Mouse (Mus musculus) lung, postnatal 0 days (tissue): ENCODE measurements at regions not wholly inside any gene's neighbourhood (a gene's known extent, or its start where the extent isn't known, plus 50 kb on each side); places are given as distances from the start of the nearest gene placed in this dataset.

Experiments used
- ATAC-seq: fragments of 200-750 bp; cut with Nextera tagmentation; 2 replicates; pipeline ENCODE4 v1.8.0; 2017; ENCODE audit warnings: moderate library complexity
- DNase-seq: peaks from one replicate; pipeline ENCODE4 v3.0.0-alpha.2; 2016; ENCODE audit warnings: low spot score
- H3K27ac ChIP-seq: fragments of 300-500 bp; sonication (generic); 2 replicates; pipeline ENCODE4 v1.5.1; 2014; ENCODE audit warnings: antibody characterized with exemption, mild to moderate bottlenecking, low read length, mixed read lengths
- H3K27me3 ChIP-seq: fragments of 300-500 bp; sonication (generic); replicated peaks from 2 replicates; pipeline ENCODE4 v1.6.1; 2014; ENCODE audit warnings: low read length, mixed read lengths; ENCODE audit not compliant: insufficient read depth
- H3K36me3 ChIP-seq: fragments of 300-500 bp; sonication (generic); 2 replicates; pipeline ENCODE4 v1.6.1; 2014; ENCODE audit warnings: low read length, mixed read lengths; ENCODE audit not compliant: insufficient read depth
- H3K4me1 ChIP-seq: fragments of 300-500 bp; sonication (generic); 2 replicates; pipeline ENCODE4 v1.6.1; 2014; ENCODE audit warnings: antibody characterized with exemption, low read depth, low read length, mixed read lengths; ENCODE audit not compliant: insufficient read depth
- H3K4me2 ChIP-seq: fragments of 300-500 bp; sonication (generic); replicated peaks from 2 replicates; pipeline ENCODE4 v1.6.1; 2014; ENCODE audit warnings: low read depth, mild to moderate bottlenecking, low read length, moderate library complexity, mixed read lengths
- H3K4me3 ChIP-seq: fragments of 300-500 bp; sonication (generic); 2 replicates; pipeline ENCODE4 v1.5.1; 2014; ENCODE audit warnings: low read depth, low read length
- H3K9ac ChIP-seq: fragments of 300-500 bp; sonication (generic); replicated peaks from 2 replicates; pipeline ENCODE4 v1.6.1; 2014; ENCODE audit warnings: low read depth, mild to moderate bottlenecking
- H3K9me3 ChIP-seq: fragments of 300-500 bp; sonication (generic); 2 replicates; pipeline ENCODE4 v1.6.1; 2016; ENCODE audit warnings: low read length, mixed read lengths
- CTCF ChIP-seq: IDR thresholded peaks from 2 replicates; pipeline ENCODE4 v1.5.1; 2016; ENCODE audit warnings: antibody characterized with exemption, mild to moderate bottlenecking
- EP300 ChIP-seq: IDR thresholded peaks from 2 replicates; pipeline ENCODE4 v1.6.1; 2016; ENCODE audit warnings: antibody characterized with exemption, mild to moderate bottlenecking, control low read depth
- WGBS: fragments of 180-500 bp; shearing (Covaris S2); extraction: QIAGEN DNeasy Blood & Tissue Kit; methylation state at CpG from one replicate; pipeline ENCODE4 v1.1.7; 2014; 5-methylcytosine and 5-hydroxymethylcytosine counted together

DNA sequence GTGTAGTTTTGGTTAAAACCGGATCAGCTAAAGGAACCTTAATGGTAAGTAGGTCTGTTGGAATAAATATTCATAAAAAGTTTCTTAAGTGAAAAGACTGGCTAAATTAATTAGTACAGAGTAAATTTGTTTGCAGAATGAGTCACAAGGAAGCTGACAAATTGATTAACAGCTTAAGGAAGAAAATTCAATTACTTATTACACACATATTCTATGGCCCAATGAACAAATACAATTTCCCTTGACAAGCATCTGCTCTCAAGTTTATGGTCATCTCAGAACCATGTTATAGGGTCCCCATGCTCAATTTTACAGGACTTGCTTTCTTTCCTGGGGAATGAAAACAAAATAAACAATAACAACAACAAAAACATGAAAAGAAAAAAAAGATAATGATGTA lies 231.4 kb upstream of the Frg1 start:
- TF ChIP-seq EP300 = no peak
- no peak for TF ChIP-seq CTCF
- no peak for DNase-seq
- 89% methylated on average over 1 of the region's 1 CpGs for WGBS

DNA sequence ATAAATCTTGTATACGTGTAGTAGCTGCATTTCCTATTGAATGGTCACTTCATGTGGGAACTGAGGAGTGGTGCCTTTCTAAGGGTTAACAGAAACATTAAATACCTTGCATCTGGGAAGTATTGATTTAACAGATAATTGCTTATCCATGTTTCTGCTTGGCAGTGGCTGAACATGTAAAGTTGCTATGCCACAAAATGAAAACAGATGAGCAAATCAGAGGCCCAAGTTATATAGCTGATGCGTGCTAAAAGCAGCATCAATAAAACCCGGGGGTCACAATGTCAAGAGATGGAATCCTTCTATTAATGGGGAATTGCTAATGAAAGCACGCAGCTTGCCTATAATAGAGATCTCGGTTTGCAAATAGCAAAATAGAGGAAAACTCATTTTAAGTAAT lies 227.8 kb upstream of the Frg1 start:
- H3K4me3 ChIP-seq = no peak overlapping the region
- no peaks in the 10 kb centered on the region for H3K9me3 ChIP-seq
- no peak overlapping the region for H3K27ac ChIP-seq
- no peak overlapping the region for H3K4me2 ChIP-seq
- no peak for ATAC-seq
- no peak overlapping the region for H3K9ac ChIP-seq
- no peaks in the 10 kb centered on the region for H3K4me1 ChIP-seq
- H3K27me3 ChIP-seq = no peaks in the 10 kb centered on the region
- TF ChIP-seq CTCF (no peak), EP300 (no peak)
- H3K36me3 ChIP-seq = no peaks in the 10 kb centered on the region
- DNase-seq = no peak
- 80% methylated on average over 5 of the region's 5 CpGs for WGBS

More for the DNA sequence above, 231.4 kb upstream of the Frg1 start:
- no peak for ATAC-seq
- no peaks in the 10 kb centered on the region for H3K36me3 ChIP-seq
- no peak overlapping the region for H3K4me3 ChIP-seq
- no peak overlapping the region for H3K27ac ChIP-seq
- H3K4me1 ChIP-seq = no peaks in the 10 kb centered on the region
- H3K27me3 ChIP-seq = no peaks in the 10 kb centered on the region
- no peak overlapping the region for H3K4me2 ChIP-seq
- no peaks in the 10 kb centered on the region for H3K9me3 ChIP-seq
- no peak overlapping the region for H3K9ac ChIP-seq

DNA sequence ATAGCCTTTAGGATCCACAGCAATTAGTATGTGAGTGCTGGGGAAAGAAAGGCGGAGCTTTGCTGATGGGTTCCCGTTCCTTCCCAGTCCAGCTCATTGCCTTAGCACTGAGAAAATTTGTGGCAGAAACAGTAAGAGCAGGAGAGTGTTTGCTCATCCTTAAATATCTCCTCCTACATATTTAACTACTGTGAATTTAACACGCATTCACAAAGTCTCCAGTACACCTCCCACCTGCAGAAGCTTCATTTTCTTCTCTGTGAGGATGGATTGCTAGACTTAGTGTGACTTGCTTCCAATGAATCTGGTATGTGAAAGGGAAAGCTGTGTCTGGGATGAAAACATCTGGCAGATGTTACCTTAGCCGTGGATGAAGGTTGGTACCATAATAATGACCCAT lies 207.0 kb upstream of the Frg1 start:
- H3K9ac ChIP-seq = no peak overlapping the region
- 65% methylated on average over 4 of the region's 4 CpGs for WGBS

DNA sequence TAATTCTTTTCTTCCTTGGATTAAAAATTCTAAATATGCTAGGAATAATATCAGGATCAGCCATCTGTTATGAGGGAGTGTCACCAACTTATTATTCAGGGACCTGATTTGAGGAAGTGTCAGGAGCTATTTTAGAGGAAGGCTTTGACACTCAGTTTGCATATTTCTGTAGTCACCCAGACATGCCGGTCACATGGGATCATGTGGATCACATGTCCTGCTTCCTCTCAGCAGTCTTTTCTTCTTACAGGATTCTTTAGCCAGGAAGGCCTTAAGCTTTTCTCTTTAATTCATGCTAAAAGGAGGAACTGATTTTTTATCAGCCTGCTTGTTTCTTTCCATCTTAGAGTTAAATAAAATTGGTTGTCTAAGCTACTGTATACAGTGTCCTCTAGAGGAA lies 183.4 kb upstream of the Frg1 start:
- DNase-seq (no peak), ATAC-seq (no peak)
- Histone ChIP-seq H3K9ac (no peak overlapping the region), H3K4me3 (no peak overlapping the region), H3K4me1 (no peaks in the 10 kb centered on the region), H3K4me2 (no peak overlapping the region), H3K27ac (no peak overlapping the region), H3K36me3 (no peaks in the 10 kb centered on the region), H3K9me3 (no peaks in the 10 kb centered on the region), H3K27me3 (no peaks in the 10 kb centered on the region)
- TF ChIP-seq EP300 (no peak), CTCF (no peak)
- WGBS = 87% methylated on average over 1 of the region's 1 CpGs

More for the DNA sequence above, 207.0 kb upstream of the Frg1 start:
- Histone ChIP-seq H3K4me2 (no peak overlapping the region), H3K4me1 (no peaks in the 10 kb centered on the region), H3K27me3 (no peaks in the 10 kb centered on the region), H3K27ac (no peak overlapping the region), H3K9me3 (no peaks in the 10 kb centered on the region), H3K4me3 (no peak overlapping the region), H3K36me3 (no peaks in the 10 kb centered on the region)
- ATAC-seq = no peak
- no peak for DNase-seq
- TF ChIP-seq EP300 (no peak), CTCF (no peak)

GRCm38 (mm10) chr8:41594446-41594845 lies 177.6 kb upstream of the Frg1 start:
- Histone ChIP-seq H3K4me1 (no peaks in the 10 kb centered on the region), H3K27ac (no peak overlapping the region), H3K36me3 (no peaks in the 10 kb centered on the region), H3K4me3 (no peak overlapping the region), H3K4me2 (no peak overlapping the region), H3K9ac (no peak overlapping the region), H3K27me3 (no peaks in the 10 kb centered on the region), H3K9me3 (no peaks in the 10 kb centered on the region)
- TF ChIP-seq CTCF (no peak), EP300 (no peak)
- WGBS = 78% methylated on average over 5 of the region's 5 CpGs
- ATAC-seq = no peak
- DNase-seq = no peak

DNA sequence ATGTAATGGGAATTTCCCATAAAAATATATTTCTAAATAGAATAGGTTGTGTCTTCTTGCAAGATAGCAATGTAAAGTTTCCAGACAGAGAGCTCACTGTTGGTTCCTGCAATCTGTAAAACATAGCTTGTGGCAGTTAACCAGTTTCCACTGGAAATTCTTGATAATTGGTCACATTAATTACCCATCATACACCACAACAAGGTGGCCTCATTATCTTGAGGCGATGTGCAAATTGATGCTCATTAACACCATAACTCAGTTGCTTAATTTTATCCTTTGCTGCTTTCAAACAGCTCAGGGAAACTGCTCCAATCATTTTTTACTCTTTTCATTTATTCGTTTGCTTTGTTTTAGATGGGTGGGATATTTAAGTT lies 176.8 kb upstream of the Frg1 start:
- TF ChIP-seq EP300 (no peak), CTCF (no peak)
- DNase-seq (no peak), ATAC-seq (no peak)
- Histone ChIP-seq H3K4me3 (no peak overlapping the region), H3K9me3 (no peaks in the 10 kb centered on the region), H3K27me3 (no peaks in the 10 kb centered on the region), H3K9ac (no peak overlapping the region), H3K27ac (no peak overlapping the region), H3K36me3 (no peaks in the 10 kb centered on the region), H3K4me1 (no peaks in the 10 kb centered on the region), H3K4me2 (no peak overlapping the region)
- WGBS = 70% methylated on average over 2 of the region's 2 CpGs
